Mouse (Mus musculus) hindbrain, embryonic 11.5 days (tissue): ENCODE measurements around the gene Znhit1. TPM values are rescaled to one million over a fixed set of nuclear protein-coding genes. Genes with fewer than 3 reads are reported as not detected.

Experiments used
- ATAC-seq: fragments of 200-750 bp; cut with Nextera tagmentation; 2 replicates; pipeline ENCODE4 v1.8.0; 2017; ENCODE audit warnings: mild to moderate bottlenecking, moderate TSS enrichment, moderate library complexity; ENCODE audit not compliant: low FRiP score
- DNase-seq: peaks from one replicate; pipeline ENCODE4 v3.0.0-alpha.2; 2015; ENCODE audit warnings: low spot score
- H3K27ac ChIP-seq: fragments of 300-500 bp; sonication (generic); 2 replicates; pipeline ENCODE4 v1.5.1; 2014; ENCODE audit warnings: mild to moderate bottlenecking, low read depth, low read length
- H3K27me3 ChIP-seq: fragments of 300-500 bp; sonication (generic); 2 replicates; pipeline ENCODE4 v1.6.1; 2014; ENCODE audit warnings: mild to moderate bottlenecking, low read length, moderate library complexity, mixed read lengths; ENCODE audit not compliant: control insufficient read depth, insufficient read depth
- H3K36me3 ChIP-seq: fragments of 300-500 bp; sonication (generic); 2 replicates; pipeline ENCODE4 v1.6.1; 2014; ENCODE audit warnings: mild to moderate bottlenecking, low read length, moderate library complexity, mixed read lengths; ENCODE audit not compliant: control insufficient read depth, insufficient read depth
- H3K4me1 ChIP-seq: fragments of 300-500 bp; sonication (generic); replicated peaks from 2 replicates; pipeline ENCODE4 v1.6.1; 2014; ENCODE audit warnings: low read length, mixed read lengths; ENCODE audit not compliant: control insufficient read depth, insufficient read depth
- H3K4me2 ChIP-seq: fragments of 300-500 bp; sonication (generic); replicated peaks from 2 replicates; pipeline ENCODE4 v1.6.1; 2014; ENCODE audit warnings: mild to moderate bottlenecking, low read depth, low read length
- H3K4me3 ChIP-seq: fragments of 300-500 bp; sonication (generic); 2 replicates; pipeline ENCODE4 v1.5.1; 2014; ENCODE audit warnings: low read depth, low read length
- H3K9ac ChIP-seq: fragments of 300-500 bp; sonication (generic); 2 replicates; pipeline ENCODE4 v1.6.1; 2014; ENCODE audit warnings: low read depth, low read length
- H3K9me3 ChIP-seq: fragments of 300-500 bp; sonication (generic); 2 replicates; pipeline ENCODE4 v1.6.1; 2016; ENCODE audit warnings: low read length; ENCODE audit not compliant: control insufficient read depth
- WGBS: fragments of 180-500 bp; shearing (Covaris S2); extraction: QIAGEN DNeasy Blood & Tissue Kit; methylation state at CpG from one replicate; pipeline ENCODE4 v1.1.7; 2014; 5-methylcytosine and 5-hydroxymethylcytosine counted together
- polyA plus RNA-seq: library from polyadenylated mRNA; unstranded; fragments of >200 nt; fragmentation: Nextera tagmentation; extraction: Ambion mirVana; gene quantifications from 2 replicates; pipeline ENCODE4 v1.2.1, GENCODE M21; 2014

Znhit1 gene
- polyA plus RNA-seq, 1 experiment from 2014 or later: 92.8 TPM

DNA sequence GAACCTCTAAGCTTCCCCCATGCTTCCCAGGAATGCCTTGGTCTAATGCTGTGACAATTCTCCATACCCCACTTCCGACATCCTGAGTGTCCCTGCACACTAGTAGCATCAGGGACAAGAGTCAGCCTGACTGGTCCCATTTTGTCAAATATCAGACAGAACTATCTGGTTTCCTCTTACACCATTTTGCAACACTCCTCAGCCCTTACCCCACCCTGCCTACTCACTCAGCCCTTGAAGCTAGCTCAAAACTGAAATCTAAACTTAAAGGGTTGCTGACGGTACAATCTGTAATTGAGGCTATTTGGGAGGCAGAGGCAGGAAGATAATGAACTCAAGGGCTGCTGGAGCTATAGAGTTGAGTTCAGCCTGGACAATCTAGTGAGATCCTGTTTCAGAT is 8.1 kb downstream of the Znhit1 start:
- H3K27ac ChIP-seq: no peak overlapping the region
- no peak for ATAC-seq
- no peaks in the 10 kb centered on the region for H3K27me3 ChIP-seq
- DNase-seq: no peak
- 82% methylated on average over 2 of the region's 2 CpGs for WGBS
- H3K4me1 ChIP-seq: no peaks in the 10 kb centered on the region
- no peak overlapping the region for H3K9ac ChIP-seq
- H3K9me3 ChIP-seq: no peaks in the 10 kb centered on the region
- peaks cover 5% of the 10 kb centered on the region; the same call in 1 of the 2 replicates for H3K36me3 ChIP-seq
- no peak overlapping the region for H3K4me2 ChIP-seq
- H3K4me3 ChIP-seq: no peak overlapping the region

DNA sequence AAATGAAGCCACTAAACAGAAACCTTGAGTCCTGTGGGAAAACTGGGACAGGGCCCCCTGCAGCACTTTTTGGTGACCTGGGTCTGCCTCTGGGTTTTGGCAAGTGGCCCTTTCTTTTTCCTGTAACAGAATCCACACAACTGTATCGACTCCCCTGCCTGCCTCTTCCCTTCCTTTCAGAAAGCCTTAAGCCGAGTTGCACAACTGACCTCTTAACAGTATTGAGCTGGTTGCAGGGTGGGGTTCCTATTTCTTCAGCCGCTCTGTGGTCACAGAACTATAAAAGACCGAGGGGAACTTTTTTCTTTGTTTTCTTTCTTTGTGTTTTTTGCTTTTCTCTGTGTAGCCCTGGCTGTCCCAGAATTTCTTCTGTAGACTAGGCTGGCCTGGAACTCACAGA is 10.1 kb downstream of the Znhit1 start:
- no peaks in the 10 kb centered on the region for H3K27me3 ChIP-seq
- ATAC-seq (no peak), DNase-seq (no peak)
- H3K4me1 ChIP-seq: no peaks in the 10 kb centered on the region
- H3K4me2 ChIP-seq: no peak overlapping the region
- H3K36me3 ChIP-seq: peaks cover 5% of the 10 kb centered on the region; the same call in 1 of the 2 replicates
- H3K9ac ChIP-seq: no peak overlapping the region
- H3K27ac ChIP-seq: no peak overlapping the region
- no peaks in the 10 kb centered on the region for H3K9me3 ChIP-seq
- WGBS: 73% methylated on average over 4 of the region's 4 CpGs
- no peak overlapping the region for H3K4me3 ChIP-seq

DNA sequence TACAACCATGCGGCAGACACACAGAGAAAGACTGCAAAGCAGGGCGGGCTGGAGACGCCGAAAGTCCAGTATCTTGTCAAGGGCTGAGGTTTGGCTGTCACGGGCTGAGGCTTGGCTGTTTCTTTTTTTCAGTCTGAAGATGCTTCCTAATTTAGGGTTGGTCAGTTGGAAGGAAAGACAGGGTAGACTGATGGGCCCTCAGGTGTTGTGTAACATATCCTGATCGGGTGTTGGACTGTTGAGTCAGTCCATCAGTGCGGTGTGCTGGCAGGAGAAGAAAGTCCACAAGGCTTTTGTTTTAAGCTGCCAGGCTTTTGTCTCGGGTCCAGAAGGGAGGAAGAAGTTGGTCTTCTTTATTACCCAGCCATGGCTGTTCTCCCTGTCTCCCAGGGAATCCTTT is 14.2 kb downstream of the Znhit1 start:
- 85% methylated on average over 8 of the region's 8 CpGs for WGBS
- no peaks in the 10 kb centered on the region for H3K9me3 ChIP-seq
- H3K4me3 ChIP-seq: no peak overlapping the region
- no peaks in the 10 kb centered on the region for H3K4me1 ChIP-seq
- no peak overlapping the region for H3K4me2 ChIP-seq
- no peaks in the 10 kb centered on the region for H3K27me3 ChIP-seq
- DNase-seq (no peak), ATAC-seq (no peak)
- no peaks in the 10 kb centered on the region for H3K36me3 ChIP-seq
- H3K27ac ChIP-seq: no peak overlapping the region
- H3K9ac ChIP-seq: no peak overlapping the region

DNA sequence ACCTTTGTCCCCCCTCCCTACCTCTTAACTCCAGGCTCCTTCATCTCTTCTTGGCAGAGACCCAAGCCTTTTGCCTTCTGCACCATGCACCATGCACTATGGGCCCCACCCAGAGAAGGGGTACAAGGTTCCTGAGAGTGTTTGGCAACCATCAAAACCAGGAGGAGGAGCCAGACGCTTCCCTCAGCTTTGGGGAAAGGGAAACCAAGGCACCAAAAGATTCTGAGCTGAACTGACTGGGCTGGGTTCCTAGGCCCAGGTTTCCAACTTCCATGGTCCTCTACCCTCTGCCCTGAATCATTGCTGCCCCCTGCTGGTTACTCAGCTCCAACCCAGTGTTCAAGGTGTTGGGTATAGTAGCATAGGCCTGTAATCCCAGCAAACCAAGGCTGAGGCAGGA is 17.1 kb downstream of the Znhit1 start:
- Histone ChIP-seq H3K4me2 (no peak overlapping the region), H3K9me3 (no peaks in the 10 kb centered on the region), H3K4me1 (no peaks in the 10 kb centered on the region), H3K27ac (no peak overlapping the region), H3K9ac (no peak overlapping the region), H3K27me3 (no peaks in the 10 kb centered on the region), H3K36me3 (peaks cover 5% of the 10 kb centered on the region; the same call in 1 of the 2 replicates), H3K4me3 (no peak overlapping the region)
- no peak for ATAC-seq
- WGBS: 76% methylated on average over 1 of the region's 1 CpGs
- peak; percentile 64 for DNase-seq

DNA sequence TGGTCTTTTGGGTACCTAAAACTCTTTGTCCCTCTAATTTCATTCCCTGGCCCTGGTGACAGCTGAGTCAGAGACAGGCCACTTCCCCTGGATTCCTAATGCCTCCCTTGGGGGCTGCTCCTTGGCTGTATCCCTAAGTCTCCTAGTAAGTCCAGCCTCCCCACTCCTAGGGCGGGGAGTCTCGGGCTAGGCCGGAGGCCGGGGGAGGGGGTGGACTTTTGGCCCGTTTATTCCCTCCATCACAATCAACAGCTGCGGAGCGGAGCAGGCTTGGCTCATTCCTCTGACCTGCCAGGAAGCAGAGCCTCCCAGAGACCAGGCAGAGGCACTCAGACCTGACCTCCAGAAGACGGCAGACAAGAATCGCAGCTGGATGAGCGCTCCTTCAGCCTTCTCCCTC is 20.2 kb downstream of the Znhit1 start:
- WGBS: 76% methylated on average over 10 of the region's 10 CpGs
- DNase-seq: no peak
- Histone ChIP-seq H3K36me3 (peaks cover 5% of the 10 kb centered on the region; the same call in 1 of the 2 replicates), H3K4me3 (no peak overlapping the region), H3K27me3 (no peaks in the 10 kb centered on the region), H3K27ac (no peak overlapping the region), H3K9ac (no peak overlapping the region), H3K4me2 (no peak overlapping the region), H3K4me1 (peaks cover 7% of the 10 kb centered on the region), H3K9me3 (no peaks in the 10 kb centered on the region)
- no peak for ATAC-seq

DNA sequence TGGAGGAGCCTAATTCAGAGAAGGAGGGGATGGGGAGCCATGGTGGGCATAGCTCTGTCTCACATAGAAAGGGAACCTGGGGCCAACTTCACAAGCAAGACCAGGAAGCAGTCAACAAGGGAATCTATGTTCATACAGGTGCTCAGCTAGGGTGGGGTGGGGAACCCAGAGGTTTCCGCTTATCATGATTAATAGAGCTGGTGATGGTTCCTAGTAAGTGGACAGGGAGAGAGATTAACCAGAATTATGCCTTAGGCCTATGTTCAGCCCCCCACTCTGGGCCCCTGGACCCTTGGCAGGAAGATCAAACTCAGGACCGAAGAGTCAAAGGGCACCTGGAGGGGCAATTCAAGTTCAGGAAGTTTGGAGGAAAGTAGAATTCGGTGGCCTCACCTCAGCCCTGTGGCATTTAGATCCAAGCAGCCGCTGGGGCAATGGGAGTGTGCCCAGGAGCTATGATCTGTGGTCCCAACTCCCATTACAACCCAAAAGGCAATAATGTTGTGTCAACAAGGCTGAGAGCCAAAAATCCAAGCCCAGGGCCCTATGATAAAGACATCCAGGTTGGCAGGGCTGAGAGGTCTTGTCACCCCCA is 20.9 kb downstream of the Znhit1 start:
- ATAC-seq: no peak
- Histone ChIP-seq H3K9me3 (no peaks in the 10 kb centered on the region), H3K4me2 (no peak overlapping the region), H3K36me3 (peaks cover 5% of the 10 kb centered on the region; the same call in 1 of the 2 replicates), H3K27ac (no peak overlapping the region), H3K9ac (no peak overlapping the region), H3K4me1 (peaks cover 7% of the 10 kb centered on the region), H3K27me3 (no peaks in the 10 kb centered on the region), H3K4me3 (no peak overlapping the region)
- DNase-seq: no peak
- 95% methylated on average over 4 of the region's 4 CpGs for WGBS

DNA sequence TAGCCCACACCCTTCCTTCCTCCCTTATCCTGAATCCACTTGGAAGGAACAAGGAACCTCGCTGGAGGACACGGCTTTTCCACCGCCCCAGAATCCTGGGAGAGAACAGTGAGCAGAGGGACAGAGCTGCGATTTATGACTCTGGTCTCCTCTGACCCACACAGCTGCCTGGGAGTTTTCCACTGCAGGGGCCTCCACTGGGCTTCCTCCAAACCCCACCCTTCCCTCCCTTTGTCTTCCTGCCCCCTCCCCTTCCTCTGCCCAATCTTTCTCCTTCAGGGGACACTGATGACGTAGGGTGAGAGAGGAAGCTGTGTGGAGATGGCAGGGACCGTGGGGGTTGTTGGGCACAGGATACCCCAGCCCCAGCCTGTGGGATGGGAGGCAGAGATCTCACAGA is 21.5 kb downstream of the Znhit1 start, which contains the start of gene Cldn15:
Cldn15 (plus strand) TSS at position 286 of the 400 bp plus-strand sequence.
- DNase-seq: no peak
- whole genome bisulfite sequencing: 85% methylated on average over 6 of the region's 6 CpGs
- no peak for ATAC-seq
- peak within 1 kb of the TSS; percentile 27; the same call in 1 of the 2 replicates for H3K27ac ChIP-seq
- H3K4me1 ChIP-seq: peaks cover 7% of the 10 kb centered on the region
- H3K27me3 ChIP-seq: no peaks in the 10 kb centered on the region
- H3K4me3 ChIP-seq: no peak within 1 kb of the TSS
- no peak within 1 kb of the TSS for H3K4me2 ChIP-seq
- H3K36me3 ChIP-seq: peaks cover 5% of the 10 kb centered on the region; the same call in 1 of the 2 replicates
- no peak within 1 kb of the TSS for H3K9ac ChIP-seq
- no peaks in the 10 kb centered on the region for H3K9me3 ChIP-seq

DNA sequence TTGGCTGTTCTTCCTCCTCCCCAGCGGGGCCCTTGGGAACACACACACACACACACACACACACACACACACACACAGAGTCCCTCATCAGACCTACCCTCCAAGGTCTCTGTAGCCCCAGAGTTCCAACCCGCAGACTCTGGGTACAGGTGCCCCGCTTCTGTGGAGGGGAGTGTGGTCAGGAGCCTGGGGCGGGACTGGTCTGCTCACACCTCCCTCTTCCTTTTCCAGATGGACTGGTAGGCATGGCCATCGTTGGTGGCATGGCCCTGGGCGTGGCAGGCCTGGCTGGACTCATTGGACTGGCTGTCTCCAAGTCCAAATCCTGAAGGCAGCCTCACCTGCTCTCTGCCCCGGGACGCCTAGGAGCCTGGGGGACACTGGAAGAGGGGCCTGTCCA is 22.1 kb downstream of the Znhit1 start:
- H3K36me3 ChIP-seq: peaks cover 5% of the 10 kb centered on the region; the same call in 1 of the 2 replicates
- DNase-seq: no peak
- no peak for ATAC-seq
- no peaks in the 10 kb centered on the region for H3K9me3 ChIP-seq
- H3K4me2 ChIP-seq: no peak overlapping the region
- H3K9ac ChIP-seq: no peak overlapping the region
- H3K27me3 ChIP-seq: no peaks in the 10 kb centered on the region
- peaks cover 7% of the 10 kb centered on the region for H3K4me1 ChIP-seq
- H3K4me3 ChIP-seq: no peak overlapping the region
- 93% methylated on average over 8 of the region's 8 CpGs for WGBS
- 0 out of 2 replicates have a peak overlapping the region, but pooled peaks have one; percentile 27 for H3K27ac ChIP-seq

DNA sequence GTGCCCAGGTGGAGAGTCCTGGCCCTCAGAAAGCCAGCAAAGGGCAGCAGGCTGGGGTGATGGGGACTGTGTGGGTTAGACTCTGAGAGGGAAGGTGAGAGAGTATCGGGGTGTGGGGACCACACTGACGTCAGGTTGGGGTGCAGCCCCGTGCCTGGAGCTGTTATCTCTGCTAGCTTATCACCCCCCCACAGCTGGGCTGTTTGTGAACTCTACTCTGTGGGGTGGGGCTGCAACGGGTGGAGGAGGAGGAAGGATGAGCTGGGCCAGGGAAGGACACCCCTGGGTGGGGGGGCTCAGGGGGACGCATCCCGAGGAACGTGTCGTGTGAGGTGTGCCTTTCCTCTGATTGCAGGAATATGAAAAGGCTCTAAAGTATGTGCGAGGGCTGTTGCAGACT is 22.6 kb downstream of the Znhit1 start:
- Histone ChIP-seq H3K27ac (peak overlapping the region; percentile 27; the same call in 1 of the 2 replicates), H3K9ac (no peak overlapping the region), H3K4me1 (peaks cover 7% of the 10 kb centered on the region), H3K4me3 (no peak overlapping the region), H3K4me2 (no peak overlapping the region), H3K27me3 (no peaks in the 10 kb centered on the region), H3K9me3 (no peaks in the 10 kb centered on the region), H3K36me3 (peaks cover 5% of the 10 kb centered on the region; the same call in 1 of the 2 replicates)
- 95% methylated on average over 9 of the region's 9 CpGs for WGBS
- DNase-seq (no peak), ATAC-seq (no peak)
